Comparison of ENCODE assay signal across 35 mouse cellular contexts in genomic region chr13:5587196-5587595, GRCm38 (mm10).
"Had no signal": no experiment of that assay in that cellular context is flagged by ENCODE, and none has a peak within 500 bp of the region (broad histone marks: within the 10 kb centered on the region; RNA-seq: fewer than 3 reads in every experiment).

No protein-coding gene starts in this region.

- H3K27me3 ChIP-seq: heart, embryonic 12.5 days; heart, embryonic 13.5 days; heart, embryonic 15.5 days; hindbrain, embryonic 12.5 days; hindbrain, embryonic 13.5 days; hindbrain, embryonic 15.5 days; intestine, embryonic 15.5 days; kidney, embryonic 15.5 days had no signal

- H3K4me1 ChIP-seq: heart, embryonic 10.5 days; hindbrain, embryonic 13.5 days; hindbrain, embryonic 15.5 days; intestine, embryonic 15.5 days; kidney, embryonic 15.5 days had no signal

- ATAC-seq: hindbrain, embryonic 16.5 days; hindbrain, postnatal 0 days; inflammation-experienced regulatory T-cells, adult 6 months; intestine, embryonic 15.5 days; intestine, embryonic 16.5 days; intestine, postnatal 0 days had no signal

- H3K4me2 ChIP-seq: heart, embryonic 11.5 days; heart, embryonic 12.5 days; heart, embryonic 13.5 days; heart, embryonic 15.5 days; hindbrain, embryonic 12.5 days; hindbrain, embryonic 13.5 days; hindbrain, embryonic 14.5 days; hindbrain, embryonic 15.5 days; intestine, embryonic 15.5 days; kidney, embryonic 15.5 days had no signal

- H3K9me3 ChIP-seq: heart, embryonic 10.5 days; heart, embryonic 12.5 days; heart, embryonic 13.5 days; heart, embryonic 15.5 days; hindbrain, embryonic 10.5 days; hindbrain, embryonic 12.5 days; hindbrain, embryonic 13.5 days; hindbrain, embryonic 15.5 days; intestine, embryonic 15.5 days; kidney, embryonic 15.5 days had no signal

- H3K9ac ChIP-seq: heart, embryonic 12.5 days; heart, embryonic 13.5 days; heart, embryonic 15.5 days; hindbrain, embryonic 12.5 days; hindbrain, embryonic 13.5 days; hindbrain, embryonic 14.5 days; hindbrain, embryonic 15.5 days; intestine, embryonic 15.5 days; kidney, embryonic 15.5 days had no signal

- H3K27ac ChIP-seq: heart, embryonic 10.5 days; heart, embryonic 13.5 days; heart, embryonic 15.5 days; hindbrain, embryonic 10.5 days; hindbrain, embryonic 12.5 days; hindbrain, embryonic 13.5 days; hindbrain, embryonic 14.5 days; hindbrain, embryonic 15.5 days; hindbrain, postnatal 0 days; intestine, embryonic 15.5 days; kidney, embryonic 15.5 days; kidney, postnatal 0 days; layer of hippocampus, adult 2 months had no signal

- H3K4me3 ChIP-seq: heart, embryonic 10.5 days; heart, embryonic 12.5 days; heart, embryonic 13.5 days; heart, embryonic 15.5 days; hindbrain, embryonic 10.5 days; hindbrain, embryonic 12.5 days; hindbrain, embryonic 13.5 days; hindbrain, embryonic 15.5 days; intestine, embryonic 15.5 days; kidney, embryonic 15.5 days; layer of hippocampus, adult 2 months had no signal

- DNase-seq: heart, postnatal 10 days; heart, postnatal 14 days; heart, postnatal 36 days; heart, postnatal 4 days; kidney, adult 11 months; kidney, adult 18-20 months; kidney, adult 2 months; kidney, adult 8-10 months; kidney, adult 9 months; kidney, postnatal 10 days; kidney, postnatal 14 days; kidney, postnatal 25 days; kidney, postnatal 36 days; kidney, postnatal 4 days; layer of hippocampus, adult 9-11 months; layer of hippocampus, postnatal 36 days had no signal

- H3K36me3 ChIP-seq: heart, embryonic 10.5 days; heart, embryonic 12.5 days; heart, embryonic 13.5 days; heart, embryonic 15.5 days; hindbrain, embryonic 10.5 days; hindbrain, embryonic 12.5 days; hindbrain, embryonic 13.5 days; hindbrain, embryonic 15.5 days; intestine, embryonic 15.5 days; kidney, embryonic 15.5 days had no signal
